Mouse (Mus musculus) stomach, embryonic 16.5 days (tissue): ENCODE results near the gene Nmt1. TPM values are rescaled to one million over a fixed set of nuclear protein-coding genes. Genes with fewer than 3 reads are reported as not detected.

Source experiments
- ATAC-seq: fragments of 200-750 bp; cut with Nextera tagmentation; 2 replicates; pipeline ENCODE4 v1.8.0; 2017; ENCODE audit warnings: moderate number of reproducible peaks, moderate TSS enrichment; ENCODE audit not compliant: insufficient read depth, low FRiP score
- H3K27ac ChIP-seq: fragments of 300-500 bp; sonication (generic); 2 replicates; pipeline ENCODE4 v1.5.1; 2014; ENCODE audit warnings: low read length
- H3K27me3 ChIP-seq: fragments of 300-500 bp; sonication (generic); 2 replicates; pipeline ENCODE4 v1.6.1; 2014; ENCODE audit warnings: low read length, control low read depth, mixed read lengths; ENCODE audit not compliant: control insufficient read depth, insufficient read depth
- H3K36me3 ChIP-seq: fragments of 300-500 bp; sonication (generic); 2 replicates; pipeline ENCODE4 v1.6.1; 2014; ENCODE audit warnings: low read length; ENCODE audit not compliant: control insufficient read depth, insufficient read depth
- H3K4me1 ChIP-seq: fragments of 300-500 bp; sonication (generic); 2 replicates; pipeline ENCODE4 v1.6.1; 2014; ENCODE audit warnings: low read length, control low read depth, mixed read lengths; ENCODE audit not compliant: control insufficient read depth, insufficient read depth
- H3K4me2 ChIP-seq: fragments of 300-500 bp; sonication (generic); 2 replicates; pipeline ENCODE4 v1.6.1; 2014; ENCODE audit warnings: low read depth, low read length, mixed read lengths
- H3K4me3 ChIP-seq: fragments of 300-500 bp; sonication (generic); replicated peaks from 2 replicates; pipeline ENCODE4 v1.5.1; 2014; ENCODE audit warnings: mild to moderate bottlenecking, low read length
- H3K9ac ChIP-seq: fragments of 300-500 bp; sonication (generic); 2 replicates; pipeline ENCODE4 v1.6.1; 2014; ENCODE audit warnings: low read length
- H3K9me3 ChIP-seq: fragments of 300-500 bp; sonication (generic); replicated peaks from 2 replicates; pipeline ENCODE4 v1.6.1; 2016; ENCODE audit warnings: low read length, control low read depth; ENCODE audit not compliant: control insufficient read depth
- whole genome bisulfite sequencing: fragments of 180-500 bp; shearing (Covaris S2); extraction: QIAGEN DNeasy Blood & Tissue Kit; methylation state at CpG from one replicate; pipeline ENCODE4 v1.1.7; 2014; 5-methylcytosine and 5-hydroxymethylcytosine counted together
- polyA plus RNA-seq: library from polyadenylated mRNA; unstranded; fragments of >200 nt; fragmentation: Nextera tagmentation; extraction: Ambion mirVana; gene quantifications from 2 replicates; pipeline ENCODE4 v1.2.1, GENCODE M21; 2015

Nmt1 gene
- polyA plus RNA-seq, 1 experiment from 2014 or later: 50.8 TPM

GRCm38 (mm10) chr11:103095801-103096200 lies 67.8 kb downstream of the Nmt1 start:
- no peak for ATAC-seq
- Histone ChIP-seq H3K4me2 (no peak overlapping the region), H3K27me3 (peaks cover 1% of the 10 kb centered on the region; the same call in 1 of the 2 replicates), H3K4me1 (peaks cover 30% of the 10 kb centered on the region), H3K36me3 (no peaks in the 10 kb centered on the region), H3K4me3 (no peak overlapping the region), H3K9ac (no peak overlapping the region), H3K27ac (no peak overlapping the region), H3K9me3 (no peaks in the 10 kb centered on the region)
- 88% methylated on average over 6 of the region's 6 CpGs for WGBS

GRCm38 (mm10) chr11:103096979-103097894 lies 69.2 kb downstream of the Nmt1 start:
- 0 out of 2 replicates have a peak, but pooled peaks have one; percentile 4 for ATAC-seq
- H3K9ac ChIP-seq: peak overlapping the region; percentile 59
- peak overlapping the region; percentile 19; the same call in 1 of the 2 replicates for H3K4me3 ChIP-seq
- peaks cover 5% of the 10 kb centered on the region; the same call in 1 of the 2 replicates for H3K27me3 ChIP-seq
- peak overlapping the region; percentile 82 for H3K27ac ChIP-seq
- H3K9me3 ChIP-seq: no peaks in the 10 kb centered on the region
- WGBS: 18% methylated on average over 22 of the region's 22 CpGs
- H3K36me3 ChIP-seq: no peaks in the 10 kb centered on the region
- H3K4me1 ChIP-seq: peaks cover 35% of the 10 kb centered on the region
- peak overlapping the region; percentile 42 for H3K4me2 ChIP-seq

GRCm38 (mm10) chr11:103098531-103099190 lies 70.7 kb downstream of the Nmt1 start:
- peaks cover 37% of the 10 kb centered on the region for H3K4me1 ChIP-seq
- no peak overlapping the region for H3K4me2 ChIP-seq
- H3K9me3 ChIP-seq: no peaks in the 10 kb centered on the region
- no peak overlapping the region for H3K27ac ChIP-seq
- WGBS: 74% methylated on average over 11 of the region's 11 CpGs
- no peak overlapping the region; the same call in 1 of the 2 replicates for H3K9ac ChIP-seq
- no peaks in the 10 kb centered on the region for H3K36me3 ChIP-seq
- H3K27me3 ChIP-seq: peaks cover 5% of the 10 kb centered on the region; the same call in 1 of the 2 replicates
- no peak overlapping the region for H3K4me3 ChIP-seq
- no peak for ATAC-seq

GRCm38 (mm10) chr11:103099352-103099940 lies 71.5 kb downstream of the Nmt1 start:
- H3K27me3 ChIP-seq: peaks cover 5% of the 10 kb centered on the region; the same call in 1 of the 2 replicates
- no peak overlapping the region for H3K4me2 ChIP-seq
- no peak for ATAC-seq
- no peak overlapping the region; the same call in 1 of the 2 replicates for H3K9ac ChIP-seq
- WGBS: 65% methylated on average over 12 of the region's 12 CpGs
- no peaks in the 10 kb centered on the region for H3K9me3 ChIP-seq
- no peak overlapping the region for H3K4me3 ChIP-seq
- no peaks in the 10 kb centered on the region for H3K36me3 ChIP-seq
- peaks cover 40% of the 10 kb centered on the region for H3K4me1 ChIP-seq
- H3K27ac ChIP-seq: no peak overlapping the region

- H3K27me3 ChIP-seq: peaks cover 5% of the 10 kb centered on the region; the same call in 1 of the 2 replicates
- no peak overlapping the region for H3K27ac ChIP-seq
- H3K4me3 ChIP-seq: no peak overlapping the region
- H3K4me1 ChIP-seq: peaks cover 44% of the 10 kb centered on the region
- no peaks in the 10 kb centered on the region for H3K9me3 ChIP-seq
- ATAC-seq: no peak
- no peaks in the 10 kb centered on the region for H3K36me3 ChIP-seq
- no peak overlapping the region for H3K9ac ChIP-seq
- H3K4me2 ChIP-seq: peak overlapping the region; percentile 80; the same call in 1 of the 2 replicates
- 73% methylated on average over 8 of the region's 8 CpGs for WGBS
Measured at GRCm38 (mm10) chr11:103100361-103100760, 72.4 kb downstream of the Nmt1 start.

- 0% methylated on average over 34 of the region's 34 CpGs for WGBS
- peak within 1 kb of the TSS; percentile 38 for H3K27ac ChIP-seq
- peak within 1 kb of the TSS; percentile 81 for H3K9ac ChIP-seq
- no peaks in the 10 kb centered on the region for H3K9me3 ChIP-seq
- H3K27me3 ChIP-seq: peaks cover 5% of the 10 kb centered on the region; the same call in 1 of the 2 replicates
- H3K4me2 ChIP-seq: peak within 1 kb of the TSS; percentile 80
- peak; percentile 63; the same call in 1 of the 2 replicates for ATAC-seq
- H3K36me3 ChIP-seq: no peaks in the 10 kb centered on the region; the same call in 1 of the 2 replicates
- H3K4me3 ChIP-seq: peak within 1 kb of the TSS; percentile 72
- H3K4me1 ChIP-seq: peaks cover 43% of the 10 kb centered on the region
Measured at GRCm38 (mm10) chr11:103101481-103101865, 73.5 kb downstream of the Nmt1 start, which contains the start of the genes Plcd3 and Acbd4. Gene Plcd3 (minus strand): TSS chr11:103101658. Gene Acbd4 (plus strand): TSS chr11:103101682.

GRCm38 (mm10) chr11:103101866-103102501 lies 74.0 kb downstream of the Nmt1 start:
- Histone ChIP-seq H3K4me3 (peak overlapping the region; percentile 72), H3K27me3 (peaks cover 5% of the 10 kb centered on the region; the same call in 1 of the 2 replicates), H3K36me3 (no peaks in the 10 kb centered on the region; the same call in 1 of the 2 replicates), H3K4me1 (peaks cover 37% of the 10 kb centered on the region), H3K9ac (peak overlapping the region; percentile 81), H3K9me3 (no peaks in the 10 kb centered on the region), H3K4me2 (peak overlapping the region; percentile 80), H3K27ac (peak overlapping the region; percentile 38)
- peak; percentile 7; the same call in 1 of the 2 replicates for ATAC-seq
- WGBS: 4% methylated on average over 30 of the region's 30 CpGs

- under 1% methylated on average over 35 of the region's 35 CpGs for WGBS
- H3K4me3 ChIP-seq: peak overlapping the region; percentile 72
- peak overlapping the region; percentile 5; the same call in 1 of the 2 replicates for H3K27ac ChIP-seq
- peak overlapping the region; percentile 80 for H3K4me2 ChIP-seq
- H3K36me3 ChIP-seq: no peaks in the 10 kb centered on the region; the same call in 1 of the 2 replicates
- no peaks in the 10 kb centered on the region for H3K9me3 ChIP-seq
- H3K9ac ChIP-seq: peak overlapping the region; percentile 81
- peaks cover 30% of the 10 kb centered on the region for H3K4me1 ChIP-seq
- peaks cover 5% of the 10 kb centered on the region; the same call in 1 of the 2 replicates for H3K27me3 ChIP-seq
- peak; percentile 89 for ATAC-seq
Measured at GRCm38 (mm10) chr11:103102725-103103349, 74.8 kb downstream of the Nmt1 start.
